Mouse (Mus musculus): Measurements from ENCODE around the gene Car7. TPM values are rescaled to one million over a fixed set of nuclear protein-coding genes. Genes with fewer than 3 reads are reported as not detected.
"Not testable (repeated sequence)": the region's sequence is repeated elsewhere in the genome, so short reads cannot be mapped to it uniquely, and the experiment has no call there.

Car7 gene
- total RNA-seq, 4 experiments from 2014 or later, result 0.21 to 1.2 (median 0.68) TPM

GRCm38 (mm10) chr8:104565457-104565798 is 30.9 kb downstream of the Car7 start:
- no peak for DNase-seq (ENCODE audit: low spot score in 2 of 2)

- no peak for DNase-seq (ENCODE audit: low spot score in 2 of 2)
Measured at GRCm38 (mm10) chr8:104569559-104569958, 35.1 kb downstream of the Car7 start.

- DNase-seq (ENCODE audit: low spot score in 2 of 2), result peak; percentile 53 to 69
Measured at GRCm38 (mm10) chr8:104570436-104571343, 36.2 kb downstream of the Car7 start.

GRCm38 (mm10) chr8:104576820-104577219 is 42.3 kb downstream of the Car7 start:
- no peak for DNase-seq (ENCODE audit: low spot score in 2 of 2)

DNA sequence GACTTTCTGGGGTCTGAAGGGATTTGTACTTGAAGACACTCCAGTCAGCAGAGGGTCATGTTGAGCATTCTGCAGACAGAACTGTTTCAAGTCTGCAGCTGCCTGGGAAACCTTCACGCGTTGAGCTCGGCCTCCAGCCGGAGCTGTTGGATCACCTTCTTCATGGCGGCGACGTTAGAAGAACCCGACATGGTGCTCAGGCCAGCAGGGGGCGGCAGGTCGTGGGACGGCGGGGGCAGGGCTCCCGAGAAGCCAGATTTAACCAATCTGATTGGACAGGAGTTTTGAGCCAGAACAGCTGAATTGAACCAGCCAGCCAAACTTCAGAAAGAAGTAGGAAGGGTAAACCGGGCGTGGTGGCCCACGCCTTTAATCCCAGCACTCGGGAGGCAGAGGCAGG is 43.1 kb downstream of the Car7 start:
- not testable (repeated sequence) for DNase-seq (ENCODE audit: low spot score in 2 of 2)

DNA sequence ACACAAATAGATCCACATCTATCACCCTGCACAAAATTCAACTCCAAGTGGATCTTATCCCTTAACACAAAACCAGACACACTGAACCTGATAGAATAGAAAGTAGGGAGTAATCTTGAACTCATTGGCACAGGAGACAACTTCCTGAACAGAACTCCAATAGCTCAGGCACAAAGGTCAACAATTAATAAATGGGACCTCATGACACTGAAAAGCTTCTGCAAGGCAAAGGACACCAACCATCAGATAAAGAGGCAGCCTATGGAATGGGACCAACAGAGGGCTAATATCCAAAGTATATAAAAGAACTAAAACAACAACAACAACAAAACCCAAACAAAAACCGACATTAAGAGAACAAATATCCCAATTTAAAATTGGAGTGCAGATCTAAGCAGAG is 50.0 kb downstream of the Car7 start:
- DNase-seq (ENCODE audit: low spot score in 2 of 2), result no peak

GRCm38 (mm10) chr8:104590284-104590683 is 55.8 kb downstream of the Car7 start:
- no peak for DNase-seq (ENCODE audit: low spot score in 2 of 2)

DNA sequence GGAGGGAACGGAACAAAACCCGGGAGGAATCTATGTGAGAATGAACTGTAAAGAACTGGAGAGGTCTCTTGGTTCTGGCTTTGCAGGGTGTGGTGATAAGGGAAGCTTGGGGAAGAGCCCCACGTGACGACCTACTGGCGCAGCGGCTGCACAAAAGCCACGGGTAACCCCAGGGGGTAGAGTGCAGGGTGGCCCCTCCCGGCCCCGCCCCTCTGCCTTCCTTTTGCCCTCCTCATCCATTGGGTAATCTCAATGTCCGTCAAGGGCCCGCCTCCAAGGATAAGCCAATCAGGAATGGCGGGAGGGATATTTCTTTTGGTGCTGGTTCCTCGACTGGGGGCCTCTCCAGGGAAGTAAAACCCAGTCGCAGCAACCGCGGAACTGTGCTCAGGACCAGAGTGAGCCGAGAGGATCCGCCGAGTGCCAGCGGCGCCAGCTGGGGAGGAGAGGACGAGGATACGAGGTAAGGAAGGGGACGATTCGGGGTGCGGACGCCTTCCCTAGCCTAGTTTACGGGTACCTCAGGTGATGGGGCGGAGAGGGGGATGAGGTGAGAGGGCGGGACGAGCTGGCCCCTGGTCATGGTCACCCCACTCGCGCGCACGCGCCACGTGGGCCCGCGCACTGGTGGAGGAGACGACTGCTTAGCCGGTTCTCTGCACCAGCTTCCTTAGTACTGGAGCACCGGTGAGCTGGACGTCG is 56.8 kb downstream of the Car7 start, which contains the start of gene Pdp2:
Gene Pdp2, plus strand, starts transcription at position 319 of the 702 bp plus-strand sequence.
- peak; percentile 82 to 83 for DNase-seq (ENCODE audit: low spot score in 2 of 2)

DNA sequence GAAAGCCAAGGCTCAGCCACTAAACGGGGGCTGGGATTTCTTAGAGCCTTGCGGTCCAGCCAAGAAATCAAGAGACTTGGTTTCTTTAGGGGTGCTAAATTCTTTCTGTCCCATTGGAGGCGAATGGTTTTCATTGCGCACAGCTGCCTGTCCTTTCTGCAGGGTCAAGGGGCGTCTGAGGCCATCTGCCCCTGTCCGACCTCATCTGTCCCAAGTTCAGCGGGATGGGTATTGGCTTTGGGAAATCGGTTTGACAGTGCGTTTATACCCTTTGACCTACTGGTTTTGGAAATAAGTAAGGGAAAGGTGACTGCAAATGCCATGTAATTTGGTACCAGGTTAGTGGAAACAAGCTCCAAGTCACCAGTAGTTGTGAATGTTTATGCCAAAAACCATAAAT is 57.4 kb downstream of the Car7 start:
- no peak for DNase-seq (ENCODE audit: low spot score in 2 of 2)

DNA sequence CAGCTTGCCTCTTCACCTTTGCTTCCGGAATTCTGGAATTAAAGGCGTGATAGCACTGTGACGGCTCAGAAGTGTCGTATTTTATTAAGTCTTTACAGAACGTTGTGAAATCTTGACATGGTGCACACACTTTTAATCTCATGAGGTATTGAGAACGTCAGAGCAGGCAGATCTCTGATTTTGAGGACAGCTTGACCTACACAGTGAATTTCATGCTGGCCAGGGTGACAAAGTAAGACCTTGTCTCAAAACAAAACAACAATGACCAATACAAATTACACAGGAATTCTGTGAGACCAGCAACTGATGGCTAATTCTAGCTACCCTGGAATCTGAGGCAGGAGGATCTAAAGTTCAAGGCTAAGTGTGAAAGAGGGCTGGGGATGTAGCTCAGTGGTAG is 58.1 kb downstream of the Car7 start:
- no peak for DNase-seq (ENCODE audit: low spot score in 2 of 2)

DNA sequence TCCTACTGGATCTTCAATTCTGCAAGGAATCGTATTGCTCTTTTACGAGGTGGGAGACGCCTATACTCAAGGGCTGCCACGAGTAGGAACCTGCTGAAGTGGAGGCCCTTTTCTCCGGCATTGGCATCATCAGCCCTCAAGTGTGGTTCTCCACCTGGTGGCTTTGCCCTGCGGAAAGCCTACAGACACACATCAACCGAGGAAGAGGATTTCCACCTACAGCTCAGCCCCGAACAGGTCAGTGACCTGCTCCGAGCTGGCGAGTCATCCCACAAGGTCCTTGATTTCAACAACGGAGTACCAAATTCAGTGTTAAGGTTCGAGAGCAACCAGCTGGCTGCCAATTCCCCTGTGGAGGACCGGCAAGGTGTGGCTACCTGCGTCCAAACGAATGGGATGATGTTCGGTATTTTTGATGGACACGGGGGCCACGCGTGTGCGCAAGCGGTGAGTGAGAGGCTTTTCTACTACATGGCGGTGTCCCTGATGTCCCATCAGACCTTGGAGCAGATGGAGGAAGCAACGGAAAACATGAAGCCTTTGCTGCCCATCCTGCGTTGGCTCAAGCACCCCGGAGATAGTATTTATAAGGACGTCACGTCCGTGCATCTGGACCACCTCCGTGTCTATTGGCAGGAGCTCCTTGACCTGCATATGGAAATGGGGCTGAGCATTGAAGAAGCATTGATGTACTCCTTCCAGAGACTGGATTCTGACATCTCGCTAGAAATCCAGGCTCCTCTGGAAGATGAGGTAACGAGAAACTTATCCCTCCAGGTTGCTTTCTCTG is 59.2 kb downstream of the Car7 start:
- DNase-seq (ENCODE audit: low spot score in 2 of 2), result no peak

DNA sequence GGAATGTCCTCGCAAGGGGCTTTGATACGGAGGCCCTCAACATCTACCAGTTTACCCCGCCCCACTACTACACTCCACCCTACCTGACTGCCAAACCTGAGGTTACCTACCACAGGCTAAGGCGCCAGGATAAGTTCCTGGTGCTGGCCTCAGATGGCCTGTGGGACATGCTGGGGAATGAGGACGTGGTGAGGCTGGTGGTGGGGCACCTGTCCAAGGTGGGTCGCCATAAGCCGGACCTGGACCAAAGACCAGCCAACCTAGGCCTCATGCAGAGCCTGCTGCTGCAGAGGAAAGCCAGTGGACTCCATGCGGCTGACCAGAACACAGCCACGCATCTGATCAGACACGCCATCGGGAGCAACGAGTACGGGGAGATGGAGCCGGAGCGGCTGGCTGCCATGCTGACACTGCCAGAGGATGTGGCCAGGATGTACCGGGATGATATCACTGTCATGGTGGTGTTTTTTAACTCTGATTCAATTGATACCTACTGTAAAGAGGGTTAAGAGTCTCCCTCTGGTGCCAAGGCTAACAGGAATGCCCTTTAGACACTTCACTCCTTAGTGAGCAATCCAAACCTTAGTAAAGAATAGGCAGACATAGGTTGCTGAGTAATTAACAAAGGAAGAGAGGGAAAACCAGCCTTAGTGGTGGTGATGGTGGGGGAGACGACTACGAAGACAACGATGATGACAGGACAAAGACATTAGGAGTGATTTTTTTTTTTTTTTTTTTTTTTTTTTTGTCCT is 60.3 kb downstream of the Car7 start:
- no peak for DNase-seq (ENCODE audit: low spot score in 2 of 2)

GRCm38 (mm10) chr8:104595773-104596536 is 61.5 kb downstream of the Car7 start:
- DNase-seq (ENCODE audit: low spot score in 2 of 2), result no peak

- no peak for DNase-seq (ENCODE audit: low spot score in 2 of 2)
Measured at GRCm38 (mm10) chr8:104597656-104598055, 63.2 kb downstream of the Car7 start.

DNA sequence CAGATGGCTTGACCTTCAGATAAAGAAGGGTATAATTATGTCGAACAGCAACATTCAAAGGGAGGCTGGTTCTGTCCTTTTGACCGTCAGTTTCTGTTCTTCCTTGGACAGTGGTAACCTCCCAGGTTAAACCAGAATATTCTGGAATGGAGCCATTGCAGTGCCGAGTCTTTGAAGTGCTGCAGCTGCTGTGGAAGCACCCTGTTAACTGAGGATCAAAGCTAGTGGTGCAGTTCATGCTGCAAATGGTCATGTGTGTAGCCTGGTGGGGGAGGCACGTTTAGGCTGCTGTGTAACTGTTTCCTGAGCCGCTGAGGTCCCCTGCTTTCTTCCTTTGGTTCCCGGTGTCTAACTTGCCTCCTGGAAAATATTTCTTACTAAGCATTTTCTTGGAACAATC is 64.0 kb downstream of the Car7 start:
- no peak for DNase-seq (ENCODE audit: low spot score in 2 of 2)

Other genes starting within 250 kb of the Car7 start
- gene Cmtm2a, start 241.5 kb upstream of the Car7 start, total RNA-seq (2022), result not detected
- gene Gm45711, start 224.6 kb upstream of the Car7 start, total RNA-seq (2022), result not detected
- not detected for gene Cmtm1, start 224.5 kb upstream of the Car7 start, total RNA-seq (2022)
- gene Gm11020, start 213.1 kb upstream of the Car7 start, total RNA-seq (2022), result not detected
- gene Cmtm2b, start 212.5 kb upstream of the Car7 start, total RNA-seq (2022), result not detected
- gene Cmtm3, start 195.3 kb upstream of the Car7 start, total RNA-seq (2022), result 1 to 10 TPM; 1.9 to 5.0 (median 3.0) TPM
- gene Cmtm4, start 138.9 kb upstream of the Car7 start, total RNA-seq (2022), result 1 to 10 TPM; 4.0 to 4.9 (median 4.7) TPM
- gene Dync1li2, start 91.6 kb upstream of the Car7 start, total RNA-seq (2022), result 100 to 1,000 TPM in 1 of 4 experiments, 10 to 100 TPM in 3; 63.1 to 122 (median 75.8) TPM
- gene Terb1, start 24.8 kb upstream of the Car7 start, total RNA-seq (2022), result not detected
- 10 to 100 TPM; 21.5 to 29.2 (median 25.0) TPM for gene Nae1, start 52 bp upstream of the Car7 start, total RNA-seq (2022)
- 1 to 10 TPM; 2.0 to 4.6 (median 4.4) TPM for gene Pdp2, start 56.8 kb downstream of the Car7 start, total RNA-seq (2022)
- under 1 TPM in 1 of 4 experiments, not detected in 3; 0.47 TPM for gene Cdh16, start 89.7 kb downstream of the Car7 start, total RNA-seq (2022)
- gene Rrad, start 96.6 kb downstream of the Car7 start, total RNA-seq (2022), result 1 to 10 TPM; 3.7 to 9.5 (median 5.0) TPM
- 10 to 100 TPM; 36.1 to 46.5 (median 41.2) TPM for gene Ciao2b, start 107.3 kb downstream of the Car7 start, total RNA-seq (2022)
- not detected for gene Ces2a, start 199.3 kb downstream of the Car7 start, total RNA-seq (2022)

Data from gastrocnemius, adult 8-10 months (tissue).